ENCODE assay signal across 8 mouse cellular contexts in genomic region chr11:69059357-69059974, GRCm38 (mm10). TPM values are rescaled to one million over a fixed set of nuclear protein-coding genes. Genes with fewer than 3 reads are reported as not detected.
DNase-seq lines count a peak whose midpoint lies in the region; ATAC-seq and TF ChIP-seq lines count a peak whose summit lies in the region.

TSS of gene Borcs6 (plus strand) at chr11:69059717.

- peak; percentile 86 for ATAC-seq in Patski
- peak; percentile 94 for ATAC-seq in hindbrain, embryonic 14.5 days (ENCODE audit: low FRiP score)

- H3K4me1 ChIP-seq in hindbrain, embryonic 14.5 days (replicated peaks; ENCODE audit: control insufficient read depth, insufficient read depth, low read length) = peaks cover 25% of the 10 kb centered on the region

- in situ Hi-C loops in Patski (cut with MboI; ENCODE audit: low pct_unique_long_range_greater_than_20kb) = no loop called here

- H3K4me2 ChIP-seq in hindbrain, embryonic 14.5 days (replicated peaks) = peak within 1 kb of the TSS; percentile 80

- no peak for TF ChIP-seq CTCF in Patski (IDR thresholded peaks at IDR 0.05)

- peak within 1 kb of the TSS; percentile 85 for H3K9ac ChIP-seq in hindbrain, embryonic 14.5 days

- peak within 1 kb of the TSS; percentile 91 for H3K27ac ChIP-seq in hindbrain, embryonic 14.5 days

- no peaks in the 10 kb centered on the region for H3K36me3 ChIP-seq in hindbrain, embryonic 14.5 days (replicated peaks; ENCODE audit: control insufficient read depth, insufficient read depth)

- H3K4me3 ChIP-seq in hindbrain, embryonic 14.5 days (replicated peaks; ENCODE audit: low read length) = peak within 1 kb of the TSS; percentile 54

- H3K27me3 ChIP-seq in Patski = no peaks in the 10 kb centered on the region
- H3K27me3 ChIP-seq in hindbrain, embryonic 14.5 days (ENCODE audit: control insufficient read depth, insufficient read depth, low read length) = no peaks in the 10 kb centered on the region

- no peak for DNase-seq in Patski (ENCODE audit: low read depth, low spot score)
- peak; percentile 94 to 96 for DNase-seq in cerebellum, postnatal 14 days
- DNase-seq in frontal cortex, postnatal 25 days (ENCODE audit: low spot score in 2 of 2) = peak; percentile 86 to 91
- peak; percentile 94 for DNase-seq in hindbrain, embryonic 14.5 days (ENCODE audit: low spot score)
- peak; percentile 97 for DNase-seq in left cerebral cortex, adult 11 months (ENCODE audit: low spot score)
- DNase-seq in lung, postnatal 4 days = peak; percentile 95 to 98
- peak; percentile 92 for DNase-seq in retina, postnatal 7 days (ENCODE audit: low read depth, low spot score)
- DNase-seq in urinary bladder, adult 2 months (ENCODE audit: low spot score) = peak; percentile 87

- CTCF ChIA-PET in Patski (lab: Charles Lee) = interaction anchor here (0.9 to 1.8 kb wide), 5 partner anchors 9 to 54 kb away, joined by 3 to 5 read pairs (median 4); no protein-coding TSS in a partner anchor

- WGBS in hindbrain, embryonic 14.5 days = 0% methylated on average over 61 of the region's 64 CpGs

- POLR2A ChIA-PET in Patski (lab: Charles Lee) = interaction anchor here (0.7 to 2.3 kb wide), 8 partner anchors 9 to 65 kb away, joined by 3 to 13 read pairs (median 5); partner anchors contain the start of gene Aurkb

- H3K9me3 ChIP-seq in hindbrain, embryonic 14.5 days (ENCODE audit: control insufficient read depth, low read length) = no peaks in the 10 kb centered on the region

RNA-seq across cellular contexts. Expression of gene Borcs6, which starts in this region (rescaled TPM):
- polyA plus RNA-seq in Patski (2021) = 15.9 TPM
- 18.6 and 24.3 TPM in 2 replicates for polyA plus RNA-seq in hindbrain, embryonic 14.5 days (2014; fragmentation: Nextera tagmentation; extraction: Ambion mirVana)
- 18.0 and 19.4 TPM in 2 replicates for polyA plus RNA-seq in urinary bladder, adult 2 months (2012; rRNA removed)
